Mouse (Mus musculus): Measurements from ENCODE around the gene Plb1.

The Plb1 gene

DNA sequence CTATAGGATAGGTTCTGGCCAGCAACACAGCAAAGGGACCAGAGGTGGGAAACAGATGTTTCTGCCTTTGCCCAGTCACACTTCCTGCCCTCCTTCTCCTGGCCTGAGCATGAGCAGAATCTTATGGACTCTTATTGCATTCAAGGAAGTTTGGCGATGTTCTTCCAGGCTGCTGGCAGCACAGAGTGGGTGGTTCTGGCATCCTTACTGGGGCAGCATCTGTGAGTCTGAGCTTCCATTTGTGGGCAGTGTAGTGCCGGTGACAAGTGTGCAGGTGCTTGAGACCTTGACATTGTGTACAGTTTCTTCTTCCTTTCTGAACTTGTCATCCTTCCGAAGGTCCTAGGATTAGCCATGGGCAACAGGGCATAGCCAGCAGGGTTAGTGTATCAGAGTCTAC lies 12.9 kb downstream of the Plb1 start:
- DNase-seq (ENCODE audit: extremely low spot score) = no peak

DNA sequence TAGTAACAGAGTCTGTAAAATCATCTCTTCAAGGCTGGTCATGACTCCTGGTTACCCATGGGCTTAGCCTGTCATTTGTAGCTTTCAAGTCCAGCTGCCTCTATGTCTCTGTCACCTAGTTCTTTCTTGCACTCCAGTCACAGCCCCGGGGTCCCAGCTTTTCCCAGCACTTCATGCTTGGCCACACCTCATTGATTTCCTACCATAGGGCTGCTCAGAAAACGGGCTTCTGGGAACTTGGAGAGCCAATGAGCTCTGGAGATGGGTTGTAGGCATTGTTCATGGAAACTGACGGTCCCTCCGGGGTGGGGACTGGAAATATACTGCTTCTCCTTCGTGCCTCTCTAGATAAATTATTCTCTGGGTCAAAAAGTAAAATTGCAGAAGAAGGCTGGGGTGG lies 28.2 kb downstream of the Plb1 start:
- DNase-seq (ENCODE audit: extremely low spot score) = no peak

DNA sequence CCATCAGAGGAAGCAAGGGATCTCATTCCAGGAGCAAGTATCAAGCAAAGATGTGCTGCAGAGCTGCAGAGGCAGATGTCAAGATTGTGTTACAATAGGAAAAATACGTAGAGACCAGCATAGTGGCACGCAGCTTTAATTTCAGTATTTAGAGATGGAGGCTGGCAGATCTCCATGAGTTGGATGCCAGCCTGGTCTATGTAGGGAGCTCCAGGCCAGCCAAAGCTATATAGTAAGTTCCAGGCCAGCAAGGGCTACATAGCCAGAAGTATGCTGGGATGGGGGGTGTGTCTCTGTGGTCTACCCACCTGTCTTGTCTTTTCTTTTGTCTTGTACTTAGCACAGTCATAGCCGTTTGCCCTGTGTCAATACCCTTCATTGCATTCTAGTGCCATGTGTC lies 28.7 kb downstream of the Plb1 start:
- no peak for DNase-seq (ENCODE audit: extremely low spot score)

DNA sequence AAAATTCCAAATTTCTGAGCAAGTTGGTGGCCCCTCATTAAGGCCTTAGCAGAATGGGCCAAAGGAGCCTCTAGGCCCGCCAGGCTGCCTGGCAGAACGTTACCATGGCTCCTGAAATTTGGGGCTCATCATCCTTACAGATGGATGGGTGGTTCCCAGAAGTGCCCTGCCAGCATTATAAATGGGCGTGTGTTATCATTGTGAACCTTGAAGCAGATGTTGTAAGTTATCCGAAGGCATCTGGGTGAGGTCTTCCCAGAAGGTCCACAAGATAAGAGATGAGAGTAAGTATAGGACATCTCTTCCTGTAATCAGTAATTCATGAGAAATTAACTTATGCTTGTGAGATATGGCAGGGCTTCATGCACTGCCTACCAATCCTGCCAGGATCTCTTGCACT lies 30.0 kb downstream of the Plb1 start:
- no peak for DNase-seq (ENCODE audit: extremely low spot score)

DNA sequence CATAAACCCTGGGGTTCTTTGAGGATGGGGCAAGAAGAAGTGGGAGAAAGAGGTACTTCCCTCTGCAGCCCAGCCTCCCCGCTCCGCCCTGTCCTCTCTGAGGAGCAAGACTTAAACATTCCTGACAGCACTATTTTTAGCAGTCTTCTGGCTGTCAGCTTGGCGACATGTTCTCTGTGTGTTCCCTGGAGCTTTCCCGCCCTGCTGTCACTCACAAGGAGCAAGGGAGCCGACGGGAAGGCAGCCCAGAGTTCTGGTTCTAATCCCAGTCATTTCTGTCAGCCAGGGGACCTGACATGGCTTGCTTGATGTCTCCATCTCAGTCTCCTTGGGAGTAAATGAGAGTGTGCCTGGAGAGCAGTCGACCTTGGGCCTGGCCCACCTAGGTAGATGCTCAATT lies 40.0 kb downstream of the Plb1 start:
- DNase-seq (ENCODE audit: extremely low spot score) = no peak

DNA sequence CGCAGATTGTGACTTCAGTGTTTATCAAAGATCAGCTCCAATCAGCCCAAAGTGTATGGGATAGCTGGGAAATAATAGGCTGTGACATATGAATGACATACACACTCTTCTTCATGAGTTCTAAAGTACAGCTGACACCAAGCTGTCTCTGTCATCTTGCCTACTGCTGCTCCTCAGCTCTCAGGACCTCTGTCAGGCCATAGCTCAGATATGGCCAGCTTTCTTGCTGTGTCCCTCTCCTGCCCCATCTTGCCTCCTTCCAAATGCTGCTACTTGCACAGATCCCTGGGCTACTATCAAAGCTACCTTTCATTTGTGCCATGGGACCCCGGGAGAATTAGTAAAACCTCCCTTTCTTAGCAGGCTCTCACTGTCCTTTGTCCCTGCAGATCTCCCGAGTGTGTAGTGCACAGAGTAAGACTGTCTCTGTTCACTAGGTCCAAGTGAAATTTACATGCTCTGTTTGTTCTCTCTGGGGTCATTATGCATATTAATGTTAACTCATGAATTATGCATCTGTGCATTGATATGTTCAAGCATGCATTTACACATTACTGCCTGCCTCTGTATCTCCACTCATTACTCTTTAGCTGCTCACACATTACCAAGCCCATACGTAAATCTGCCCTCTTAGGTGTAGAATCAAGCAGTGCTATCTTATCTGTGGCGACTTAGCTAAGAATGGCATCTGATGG lies 45.6 kb downstream of the Plb1 start:
- no peak for DNase-seq (ENCODE audit: extremely low spot score)

DNA sequence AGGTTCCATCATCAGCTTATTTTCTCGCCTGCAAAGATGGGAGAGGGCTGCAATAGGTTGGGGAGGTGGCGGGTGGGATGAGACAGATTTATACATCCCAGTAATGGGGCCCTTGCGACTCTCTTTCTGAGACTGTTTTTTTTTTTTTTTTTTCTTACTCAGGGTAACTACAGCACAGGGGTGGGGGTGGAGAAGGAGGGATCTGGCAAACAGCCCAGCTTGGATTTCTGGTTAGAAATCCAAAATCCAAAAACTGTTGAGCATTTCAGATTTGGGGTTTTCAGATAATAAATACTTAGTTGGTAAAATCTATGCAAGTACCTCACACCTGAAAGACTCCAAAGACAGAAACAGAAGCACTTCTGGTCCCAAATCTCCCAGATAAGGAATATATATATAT lies 47.6 kb downstream of the Plb1 start:
- DNase-seq (ENCODE audit: extremely low spot score) = no peak

DNA sequence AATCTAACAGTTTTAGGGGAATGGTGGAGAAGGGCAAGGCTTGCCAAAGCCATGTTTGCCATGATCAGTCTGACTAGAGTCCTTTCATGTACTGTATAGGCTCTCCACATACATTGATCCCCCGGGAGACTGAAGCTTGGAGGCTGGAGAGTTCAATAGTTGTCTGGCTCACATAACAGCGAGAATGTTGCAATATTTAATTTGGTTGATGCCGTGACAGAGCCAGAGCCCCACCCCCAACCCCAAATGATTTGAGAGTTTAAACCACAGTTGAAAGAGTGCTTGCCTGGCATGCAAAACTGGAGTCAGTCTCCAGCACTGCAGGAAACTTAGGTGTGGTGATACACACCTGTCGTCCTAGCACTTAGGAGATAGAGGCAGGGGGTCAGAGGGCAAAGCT lies 49.8 kb downstream of the Plb1 start:
- no peak for DNase-seq (ENCODE audit: extremely low spot score)

DNA sequence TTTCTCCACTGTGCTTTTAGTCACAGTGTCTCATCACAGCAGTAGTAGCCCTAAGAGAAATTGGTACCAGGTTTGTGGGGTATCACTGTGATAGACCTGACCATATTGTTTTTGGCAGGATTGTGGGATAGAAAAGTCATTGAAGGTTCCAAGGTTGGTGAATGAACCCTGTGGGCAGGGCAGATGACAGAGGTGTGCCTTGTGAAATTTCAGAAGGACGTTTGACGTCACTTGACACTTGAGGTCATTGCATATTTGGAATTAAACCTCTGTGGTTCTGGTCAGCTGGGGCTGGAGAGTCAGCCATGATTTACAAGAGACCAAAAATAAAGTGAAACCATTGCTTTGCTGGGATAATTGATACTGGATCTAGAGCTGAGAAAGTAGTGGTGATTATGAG lies 50.9 kb downstream of the Plb1 start:
- no peak for DNase-seq (ENCODE audit: extremely low spot score)

DNA sequence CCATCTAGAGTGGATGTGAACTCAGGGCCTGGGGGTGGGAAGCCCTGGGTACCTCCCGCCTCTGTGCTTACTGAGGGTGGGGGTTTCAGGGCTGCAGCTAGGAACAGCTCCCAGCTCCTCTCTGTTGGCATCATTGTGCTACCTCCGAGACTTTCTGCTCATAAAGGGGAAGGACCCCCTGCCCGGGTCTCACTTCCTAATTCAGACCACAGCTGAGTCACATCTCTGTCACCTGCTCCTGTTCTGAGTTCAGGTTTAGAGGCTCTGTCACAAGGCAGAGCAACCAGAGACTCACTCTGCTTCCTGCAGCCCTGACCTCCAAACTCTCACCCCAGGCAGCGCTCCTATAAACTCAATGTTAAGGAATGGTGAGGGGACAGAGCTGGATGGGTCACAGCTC lies 53.8 kb downstream of the Plb1 start:
- no peak for DNase-seq (ENCODE audit: extremely low spot score)

DNA sequence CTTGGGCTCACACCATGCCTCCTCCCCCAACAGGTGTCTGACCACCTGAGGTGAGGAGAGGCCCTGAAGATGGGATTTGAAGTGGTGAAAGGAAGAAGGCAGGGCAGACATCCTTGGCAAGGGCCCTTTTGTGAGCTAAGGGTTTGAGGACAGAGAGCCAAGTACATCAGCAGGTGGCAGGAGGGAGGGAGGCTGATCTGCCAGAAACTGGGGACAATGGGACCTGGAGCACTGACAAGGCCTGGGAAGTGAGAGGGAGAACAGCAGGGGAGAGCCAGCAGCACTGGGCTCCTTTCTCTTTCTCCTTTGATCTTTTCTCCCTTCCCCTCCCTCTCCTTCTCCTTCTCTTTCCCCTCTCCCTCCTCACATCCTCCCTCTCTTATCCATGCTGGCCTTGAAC lies 55.5 kb downstream of the Plb1 start:
- no peak for DNase-seq (ENCODE audit: extremely low spot score)

DNA sequence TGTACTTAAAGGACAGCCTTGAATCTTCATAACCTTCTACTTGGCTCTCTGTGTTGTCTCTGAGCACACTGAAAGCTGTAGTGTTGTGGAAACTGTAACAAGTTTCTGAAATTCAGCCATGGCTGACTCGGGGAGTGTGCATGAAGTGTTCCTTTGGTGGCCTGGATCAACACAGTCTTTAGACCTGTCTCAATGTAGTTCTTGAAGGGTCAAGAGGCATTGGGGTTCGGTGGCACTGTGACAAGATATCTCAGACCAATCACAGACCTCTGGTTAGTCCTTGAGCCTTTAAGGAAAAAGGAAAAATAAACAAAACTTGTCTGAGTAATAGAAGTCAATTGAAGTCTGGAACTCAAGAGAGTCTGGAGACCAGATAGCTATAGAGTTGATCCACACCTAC lies 58.8 kb downstream of the Plb1 start:
- DNase-seq (ENCODE audit: extremely low spot score) = no peak

DNA sequence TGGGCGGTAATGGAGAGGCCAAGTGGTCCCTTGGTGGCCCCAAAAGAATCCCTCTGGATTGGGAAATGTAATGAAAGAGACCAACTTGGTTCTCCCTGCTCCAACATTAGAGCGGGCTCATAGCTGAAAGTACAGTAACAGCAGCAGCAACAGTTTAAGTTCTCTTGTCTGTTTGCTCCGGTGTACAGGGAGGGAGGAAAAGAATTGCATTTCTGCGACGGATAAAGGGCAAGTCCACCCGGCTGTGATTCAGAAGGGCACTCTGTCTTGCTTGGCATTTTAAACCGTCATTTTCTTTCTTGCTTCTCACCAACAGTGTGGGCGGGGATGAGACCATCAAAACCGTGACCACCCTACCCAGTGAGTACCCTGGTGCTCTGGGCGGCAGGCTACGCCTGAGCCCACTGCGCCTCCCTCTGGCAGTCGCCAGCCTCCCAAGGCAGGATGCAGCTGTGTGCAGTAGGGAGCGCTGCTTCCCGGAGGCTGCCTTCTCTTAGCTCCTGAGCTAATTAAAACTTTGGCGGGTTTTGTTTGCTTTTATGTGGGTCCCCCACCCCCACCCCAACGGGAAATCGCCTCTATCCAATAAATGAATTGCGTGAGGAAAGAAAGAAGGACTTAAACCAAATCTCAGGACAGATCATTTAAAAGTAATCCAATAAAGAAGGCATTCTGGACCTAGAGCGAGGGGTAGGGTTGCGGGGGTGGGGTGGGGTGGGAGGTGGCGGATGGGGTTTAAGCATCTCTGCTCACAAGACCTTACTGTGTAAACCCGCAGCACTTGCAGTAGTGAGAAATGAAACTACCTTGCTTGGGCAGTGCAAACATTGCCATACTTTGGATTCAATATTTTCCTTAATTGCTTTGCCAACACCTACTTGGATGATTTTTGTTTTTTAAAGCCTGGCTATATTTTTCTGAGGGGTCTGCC lies 70.7 kb downstream of the Plb1 start:
- peak; percentile 79 for DNase-seq (ENCODE audit: extremely low spot score)

DNA sequence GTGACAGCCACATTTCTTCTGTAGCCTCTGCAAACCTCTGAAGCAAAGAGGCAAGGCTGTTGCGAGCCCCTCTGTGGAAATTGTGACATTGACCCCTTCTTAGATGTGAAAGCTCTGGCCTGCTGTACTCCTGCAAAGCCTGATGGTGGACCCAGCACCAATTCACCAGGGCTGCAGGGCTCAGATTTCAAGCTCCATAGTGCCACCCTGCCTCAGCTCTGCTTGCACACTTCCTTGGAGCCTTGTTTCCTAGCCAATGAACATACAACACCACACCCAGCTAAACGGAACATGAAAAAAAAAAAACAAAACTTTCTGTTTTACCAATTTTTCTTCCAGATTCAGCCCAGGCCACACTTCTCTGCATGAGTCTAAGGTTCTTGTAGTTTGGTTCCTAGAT lies 74.6 kb downstream of the Plb1 start:
- no peak for DNase-seq (ENCODE audit: extremely low spot score)

DNA sequence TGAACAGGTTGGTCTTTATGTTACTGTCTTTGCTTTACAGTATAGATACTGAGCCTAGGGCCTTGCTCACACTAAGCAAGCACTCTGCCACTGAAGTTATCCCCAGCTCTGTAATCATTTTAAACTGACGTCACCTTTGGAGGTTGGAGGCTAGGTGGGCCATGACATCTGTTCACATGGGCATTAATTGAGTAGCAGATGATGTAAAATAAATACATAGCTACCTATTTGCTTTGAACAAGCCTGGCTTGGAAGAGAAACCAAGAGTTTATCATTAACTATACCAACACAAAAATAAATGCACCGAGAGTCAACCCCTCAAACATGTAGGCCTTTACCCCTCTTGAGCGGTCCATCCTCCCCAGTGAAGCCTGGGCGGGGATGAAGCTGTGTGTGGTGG lies 76.1 kb downstream of the Plb1 start:
- DNase-seq (ENCODE audit: extremely low spot score) = no peak

DNA sequence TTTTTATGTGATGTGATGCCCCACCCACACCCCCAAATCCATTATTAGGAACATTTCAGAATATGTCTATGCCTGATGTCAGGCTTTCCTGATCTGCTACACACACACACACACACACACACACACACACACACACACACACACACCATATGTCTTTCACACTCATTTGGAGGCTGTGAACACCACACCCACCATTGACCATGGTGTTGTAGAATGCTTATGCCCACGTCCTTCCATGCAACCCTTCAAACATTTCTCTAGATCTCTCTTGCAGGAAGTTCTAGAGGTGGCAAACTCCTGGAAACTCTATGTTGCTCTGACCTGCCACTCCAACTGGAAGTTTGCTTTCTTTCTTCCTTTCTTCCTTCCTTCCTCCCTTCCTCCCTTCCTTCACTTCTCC lies 77.2 kb downstream of the Plb1 start:
- DNase-seq (ENCODE audit: extremely low spot score) = no peak

DNA sequence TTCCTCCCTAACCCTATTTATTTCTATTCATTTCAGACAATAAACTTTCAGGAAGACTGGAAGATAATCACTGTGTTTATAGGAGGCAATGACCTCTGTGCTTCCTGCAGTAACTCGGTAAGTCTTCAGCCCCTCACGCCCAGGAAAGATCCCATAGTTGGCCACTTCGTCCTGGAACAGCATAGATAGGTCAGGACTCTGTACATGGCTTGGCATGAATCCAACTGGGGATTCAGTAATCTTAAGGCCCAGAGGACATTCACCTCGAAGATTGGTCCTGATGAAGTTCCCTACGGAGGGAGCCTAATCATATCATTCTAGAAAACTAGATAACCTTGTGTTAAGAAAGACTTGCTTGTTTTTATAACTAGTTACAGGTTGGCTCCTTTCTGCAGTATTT lies 78.3 kb downstream of the Plb1 start:
- no peak for DNase-seq (ENCODE audit: extremely low spot score)

DNA sequence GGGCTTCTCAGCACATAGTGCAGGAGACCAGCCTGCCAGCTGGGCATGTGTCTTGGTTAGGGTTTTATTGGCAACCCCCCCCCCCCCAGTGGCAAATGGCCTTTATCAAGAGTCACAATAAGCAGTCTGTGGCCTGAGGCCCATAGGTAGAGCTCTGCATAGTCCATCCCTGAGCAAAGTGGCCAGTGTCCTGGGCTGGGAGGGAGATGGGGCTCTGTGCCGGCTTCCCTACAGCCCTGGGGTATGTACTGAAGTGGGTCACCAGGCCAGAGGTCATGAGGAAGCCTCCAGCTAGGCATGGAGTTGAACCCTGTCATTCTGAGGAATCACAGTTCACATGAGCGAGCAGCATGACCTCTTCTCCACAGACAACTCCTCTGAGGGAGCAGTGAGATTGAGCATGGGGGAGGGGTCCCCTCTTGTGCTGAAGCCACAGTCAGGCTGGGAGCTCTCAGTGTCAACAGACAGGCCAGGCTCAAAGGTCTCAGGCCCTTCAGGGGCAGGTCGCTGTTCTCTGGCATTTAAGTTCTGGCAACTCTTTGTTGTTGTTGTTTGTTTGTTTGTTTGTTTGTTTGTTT lies 79.2 kb downstream of the Plb1 start:
- no peak for DNase-seq (ENCODE audit: extremely low spot score)

DNA sequence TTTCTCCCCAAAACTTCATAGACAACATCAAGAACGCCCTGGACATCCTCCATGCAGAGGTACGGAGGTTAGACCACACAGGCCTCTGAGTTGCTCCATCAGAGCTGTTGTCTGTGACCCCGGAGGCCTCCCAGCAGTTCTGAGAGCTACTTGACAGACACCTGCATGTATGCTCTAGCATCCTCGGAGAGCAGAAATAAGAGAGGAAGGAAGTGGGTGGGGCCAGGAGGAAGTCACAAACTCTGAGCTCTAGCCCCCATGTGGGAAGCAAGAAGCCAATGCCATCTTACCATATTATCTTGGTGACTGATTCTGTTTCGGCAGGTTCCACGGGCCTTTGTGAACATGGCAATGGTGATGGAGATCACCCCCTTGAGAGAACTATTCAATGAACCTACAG lies 81.2 kb downstream of the Plb1 start:
- DNase-seq (ENCODE audit: extremely low spot score) = no peak

DNA sequence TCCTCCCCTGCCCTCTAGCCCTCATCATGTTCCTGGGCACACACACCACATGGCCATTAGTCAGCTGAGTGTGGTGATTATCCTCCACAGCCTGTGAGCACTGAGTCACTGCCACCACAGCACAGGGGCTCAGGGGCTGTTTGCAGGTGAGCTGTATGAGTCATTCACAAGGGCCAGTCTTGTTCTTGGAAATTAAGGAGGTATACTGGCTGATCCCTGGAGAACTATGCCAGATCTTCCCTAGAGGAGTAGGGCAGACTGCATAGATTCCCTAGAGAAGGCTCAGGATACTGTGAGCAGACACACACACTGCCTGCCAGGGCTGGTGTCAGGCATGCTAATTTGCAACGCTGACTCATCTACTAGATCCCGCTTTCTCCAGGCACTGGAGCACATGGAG lies 82.2 kb downstream of the Plb1 start:
- DNase-seq (ENCODE audit: extremely low spot score) = no peak

DNA sequence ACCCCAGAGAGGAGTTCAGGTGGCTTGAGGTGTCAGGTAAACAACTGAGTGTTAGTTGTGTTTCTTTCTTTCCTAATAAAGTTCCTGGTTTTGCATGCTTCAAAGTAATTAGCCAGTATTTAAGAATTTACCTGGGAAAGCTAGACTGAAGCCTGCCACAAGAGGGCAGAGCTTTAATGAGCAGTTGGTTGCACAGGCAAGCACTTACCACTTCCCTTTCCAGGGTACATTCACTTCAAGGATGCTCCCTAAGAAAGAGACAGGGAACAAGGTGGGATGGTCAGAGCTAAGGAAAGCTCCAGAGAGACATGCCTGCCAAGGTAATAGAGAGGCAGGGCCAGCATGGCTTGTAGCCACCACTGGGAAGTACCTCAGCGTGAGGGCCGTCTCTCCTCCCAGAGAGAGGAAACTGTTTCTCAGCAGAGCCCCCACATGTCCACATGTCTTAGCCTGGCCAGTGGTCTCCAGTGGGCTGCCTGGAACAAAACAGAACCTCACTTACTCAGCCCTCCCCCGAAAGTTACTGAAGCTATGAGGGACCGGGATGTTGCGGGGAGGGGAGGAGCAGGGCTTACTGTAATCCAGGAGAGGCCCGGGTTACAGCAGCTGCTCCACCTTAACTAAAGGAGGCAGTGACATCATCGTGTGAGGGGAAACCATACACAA lies 89.8 kb downstream of the Plb1 start:
- DNase-seq (ENCODE audit: extremely low spot score) = peak; percentile 42

DNA sequence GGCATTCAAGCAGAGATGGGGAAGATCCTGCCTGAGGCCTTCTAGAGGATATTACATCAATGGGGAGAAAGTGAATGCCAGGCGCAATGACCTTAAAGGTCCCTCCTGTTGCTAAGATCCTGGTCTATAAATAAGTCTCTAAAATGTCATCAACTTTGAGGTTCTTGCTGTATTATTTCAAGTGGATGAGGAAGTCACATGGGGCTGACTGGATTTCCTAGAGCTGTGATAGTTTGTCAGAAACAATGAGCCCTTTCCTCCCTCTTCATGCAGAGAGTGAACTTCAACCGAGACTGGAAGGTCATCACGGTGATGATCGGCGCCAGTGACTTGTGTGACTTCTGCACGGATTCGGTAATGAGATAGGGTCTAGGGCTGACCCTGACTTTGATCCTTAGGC lies 95.6 kb downstream of the Plb1 start:
- DNase-seq (ENCODE audit: extremely low spot score) = no peak

DNA sequence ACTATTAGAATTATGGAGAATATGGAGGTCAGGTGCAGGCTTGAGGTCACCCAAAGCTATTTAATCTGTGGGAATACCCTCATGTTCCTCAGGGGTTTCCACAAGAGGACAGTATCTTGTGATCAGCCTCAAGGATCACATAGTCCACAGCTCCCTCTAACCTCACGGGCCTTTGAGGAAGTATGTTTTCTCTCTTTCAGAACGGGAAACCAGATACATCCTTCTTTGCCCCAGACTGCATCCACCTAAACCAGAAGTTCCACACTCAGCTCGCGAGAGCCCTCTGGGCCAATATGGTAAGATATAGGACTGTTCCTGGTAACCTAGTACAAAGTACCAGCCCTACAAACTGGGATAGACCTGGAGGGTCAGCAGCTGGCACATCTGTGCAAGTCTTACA lies 100.1 kb downstream of the Plb1 start:
- DNase-seq (ENCODE audit: extremely low spot score) = no peak

Measured in embryo, embryonic 9.5 days (tissue).